Mouse (Mus musculus): Measurements from ENCODE around the gene Eif3b.

GRCm38 (mm10) chr5:140461476-140461875 is 42.3 kb downstream of the Eif3b start:
- TF ChIP-seq POLR2A (IDR thresholded peaks at IDR 0.05; ENCODE audit: low read depth, low read length) (no peak), CTCF (IDR thresholded peaks at IDR 0.05; ENCODE audit: extremely low read depth, insufficient read depth, insufficient read length, insufficient replicate concordance) (no peak)

Measured in spleen, adult 2 months (tissue).